Comparison of ENCODE assay signal across 25 mouse cellular contexts in genomic region chr5:15470141-15470540, GRCm38 (mm10). TPM values are rescaled to one million over a fixed set of nuclear protein-coding genes. Genes with fewer than 3 reads are reported as not detected.
"Had no signal": no experiment of that assay in that cellular context is flagged by ENCODE, and none has a peak within 500 bp of the region (broad histone marks: within the 10 kb centered on the region; RNA-seq: fewer than 3 reads in every experiment).

No protein-coding gene starts in this region.

RNA-seq across cellular contexts. Expression of gene Gm21149, which starts 6.2 kb away (rescaled TPM):
- polyA plus RNA-seq: heart, adult 2 months; heart, postnatal 0 days; hindbrain, embryonic 10.5 days; hindbrain, embryonic 11.5 days; hindbrain, embryonic 12.5 days; hindbrain, embryonic 13.5 days; hindbrain, embryonic 14.5 days; hindbrain, embryonic 15.5 days; hindbrain, embryonic 16.5 days; hindbrain, postnatal 0 days; intestine, embryonic 15.5 days; intestine, embryonic 16.5 days; intestine, postnatal 0 days; kidney, adult 2 months; kidney, embryonic 14.5 days; kidney, embryonic 15.5 days; kidney, embryonic 16.5 days; large intestine, adult 2 months had no signal

RNA-seq across cellular contexts. Expression of gene Gm21190, which starts 58.9 kb away (rescaled TPM):
- polyA plus RNA-seq: heart, adult 2 months; heart, embryonic 10.5 days; heart, embryonic 12.5 days; heart, embryonic 13.5 days; heart, embryonic 14.5 days; heart, embryonic 16.5 days; hindbrain, embryonic 10.5 days; hindbrain, embryonic 11.5 days; hindbrain, embryonic 12.5 days; hindbrain, embryonic 13.5 days; hindbrain, embryonic 14.5 days; hindbrain, embryonic 15.5 days; hindbrain, embryonic 16.5 days; hindbrain, postnatal 0 days; inflammation-experienced regulatory T-cells, adult 6 months; intestine, embryonic 14.5 days; intestine, embryonic 15.5 days; intestine, embryonic 16.5 days; intestine, postnatal 0 days; kidney, embryonic 14.5 days; kidney, embryonic 15.5 days; kidney, embryonic 16.5 days; large intestine, adult 2 months had no signal
